Mouse (Mus musculus): ENCODE measurements around the gene Rnf5. TPM values are rescaled to one million over a fixed set of nuclear protein-coding genes. Genes with fewer than 3 reads are reported as not detected.

Gene Rnf5
- polyA plus RNA-seq, 1 experiment from 2014 or later = 296 TPM

GRCm38 (mm10) chr17:34569919-34570318 lies 33.6 kb downstream of the Rnf5 start:
- Histone ChIP-seq H3K4me2 (ENCODE audit: low read length) (no peak overlapping the region), H3K36me3 (ENCODE audit: control insufficient read depth, insufficient read depth, low read length) (no peaks in the 10 kb centered on the region), H3K4me3 (ENCODE audit: low read length) (no peak overlapping the region), H3K9me3 (ENCODE audit: control insufficient read depth, low read length) (no peaks in the 10 kb centered on the region; the same call in 1 of the 2 replicates), H3K27me3 (replicated peaks; ENCODE audit: control insufficient read depth, insufficient read depth, low read length) (no peaks in the 10 kb centered on the region), H3K9ac (ENCODE audit: low read depth, low read length) (no peak overlapping the region), H3K4me1 (ENCODE audit: control insufficient read depth, insufficient read depth, low read depth, low read length) (no peaks in the 10 kb centered on the region), H3K27ac (ENCODE audit: low read depth, low read length) (no peak overlapping the region)
- WGBS = 80% methylated on average over 4 of the region's 4 CpGs
- ATAC-seq = no peak

DNA sequence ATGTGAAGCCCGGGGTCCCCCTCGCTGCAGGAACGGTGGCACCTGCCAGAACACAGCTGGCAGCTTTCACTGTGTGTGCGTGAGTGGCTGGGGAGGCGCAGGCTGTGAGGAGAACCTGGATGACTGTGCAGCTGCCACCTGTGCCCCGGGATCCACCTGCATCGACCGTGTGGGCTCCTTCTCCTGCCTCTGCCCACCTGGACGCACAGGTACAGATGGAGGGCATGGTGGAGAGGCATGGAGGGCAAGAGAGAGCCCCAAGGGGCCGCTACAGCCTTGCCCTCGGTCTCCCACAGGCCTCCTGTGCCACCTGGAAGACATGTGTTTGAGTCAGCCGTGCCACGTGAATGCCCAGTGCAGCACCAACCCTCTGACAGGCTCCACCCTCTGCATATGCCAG lies 35.1 kb downstream of the Rnf5 start:
- Histone ChIP-seq H3K36me3 (ENCODE audit: control insufficient read depth, insufficient read depth, low read length) (no peaks in the 10 kb centered on the region), H3K4me3 (ENCODE audit: low read length) (no peak overlapping the region), H3K27me3 (replicated peaks; ENCODE audit: control insufficient read depth, insufficient read depth, low read length) (no peaks in the 10 kb centered on the region), H3K9ac (ENCODE audit: low read depth, low read length) (no peak overlapping the region), H3K4me2 (ENCODE audit: low read length) (no peak overlapping the region), H3K4me1 (ENCODE audit: control insufficient read depth, insufficient read depth, low read depth, low read length) (no peaks in the 10 kb centered on the region), H3K27ac (ENCODE audit: low read depth, low read length) (no peak overlapping the region), H3K9me3 (ENCODE audit: control insufficient read depth, low read length) (no peaks in the 10 kb centered on the region; the same call in 1 of the 2 replicates)
- no peak for ATAC-seq
- WGBS = 76% methylated on average over 12 of the region's 13 CpGs

DNA sequence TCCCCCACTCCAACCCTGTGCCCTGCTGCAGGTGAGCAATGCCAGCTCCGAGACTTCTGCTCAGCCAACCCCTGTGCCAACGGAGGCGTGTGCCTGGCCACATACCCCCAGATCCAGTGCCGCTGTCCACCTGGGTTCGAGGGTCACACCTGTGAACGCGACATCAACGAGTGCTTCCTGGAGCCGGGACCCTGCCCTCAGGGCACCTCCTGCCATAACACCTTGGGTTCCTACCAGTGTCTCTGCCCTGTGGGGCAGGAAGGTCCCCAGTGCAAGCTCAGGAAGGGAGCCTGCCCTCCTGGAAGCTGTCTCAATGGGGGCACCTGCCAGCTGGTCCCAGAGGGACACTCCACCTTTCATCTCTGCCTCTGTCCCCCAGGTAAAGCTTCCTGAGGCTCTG lies 36.2 kb downstream of the Rnf5 start:
- Histone ChIP-seq H3K36me3 (ENCODE audit: control insufficient read depth, insufficient read depth, low read length) (no peaks in the 10 kb centered on the region), H3K9me3 (ENCODE audit: control insufficient read depth, low read length) (no peaks in the 10 kb centered on the region; the same call in 1 of the 2 replicates), H3K4me2 (ENCODE audit: low read length) (no peak overlapping the region), H3K27me3 (replicated peaks; ENCODE audit: control insufficient read depth, insufficient read depth, low read length) (no peaks in the 10 kb centered on the region), H3K27ac (ENCODE audit: low read depth, low read length) (no peak overlapping the region), H3K9ac (ENCODE audit: low read depth, low read length) (no peak overlapping the region), H3K4me1 (ENCODE audit: control insufficient read depth, insufficient read depth, low read depth, low read length) (no peaks in the 10 kb centered on the region), H3K4me3 (ENCODE audit: low read length) (no peak overlapping the region)
- 76% methylated on average over 9 of the region's 9 CpGs for WGBS
- no peak for ATAC-seq

DNA sequence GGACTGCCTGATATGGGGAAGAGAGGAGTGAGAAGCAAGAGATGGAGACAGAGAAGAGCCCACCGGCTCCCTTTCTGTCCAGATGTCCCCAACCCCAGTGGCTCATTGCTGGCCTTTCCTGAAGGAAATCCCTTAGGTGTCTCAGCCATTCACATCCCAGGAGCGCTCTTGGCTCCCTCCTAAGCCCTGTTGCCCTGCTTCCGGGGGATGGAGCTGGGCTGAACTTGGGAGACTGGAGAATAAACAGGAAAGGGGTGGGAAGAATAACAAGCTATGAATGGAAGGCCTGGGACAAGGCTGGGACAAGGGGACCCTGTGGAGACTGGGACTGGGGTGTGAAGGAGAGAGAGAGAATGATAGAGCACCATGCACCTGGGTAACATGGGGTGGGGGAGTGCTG lies 38.7 kb downstream of the Rnf5 start:
- peak overlapping the region; percentile 48; the same call in 1 of the 2 replicates for H3K27ac ChIP-seq (ENCODE audit: low read depth, low read length)
- no peak overlapping the region for H3K4me3 ChIP-seq (ENCODE audit: low read length)
- peak overlapping the region; percentile 25 for H3K4me2 ChIP-seq (ENCODE audit: low read length)

GRCm38 (mm10) chr17:34564003-34564421 lies 39.5 kb downstream of the Rnf5 start, which contains the start of gene Notch4:
Gene Notch4, plus strand, starts transcription at chr17:34564268.
- H3K9ac ChIP-seq (ENCODE audit: low read depth, low read length) = peak within 1 kb of the TSS; percentile 23; the same call in 1 of the 2 replicates
- H3K4me3 ChIP-seq (ENCODE audit: low read length) = peak within 1 kb of the TSS; percentile 2; the same call in 1 of the 2 replicates
- 15% methylated on average over 6 of the region's 6 CpGs for WGBS
- ATAC-seq = no peak
- H3K27me3 ChIP-seq (replicated peaks; ENCODE audit: control insufficient read depth, insufficient read depth, low read length) = no peaks in the 10 kb centered on the region
- H3K4me1 ChIP-seq (ENCODE audit: control insufficient read depth, insufficient read depth, low read depth, low read length) = no peaks in the 10 kb centered on the region
- no peaks in the 10 kb centered on the region for H3K36me3 ChIP-seq (ENCODE audit: control insufficient read depth, insufficient read depth, low read length)
- H3K27ac ChIP-seq (ENCODE audit: low read depth, low read length) = peak within 1 kb of the TSS; percentile 48; the same call in 1 of the 2 replicates
- H3K9me3 ChIP-seq (ENCODE audit: control insufficient read depth, low read length) = no peaks in the 10 kb centered on the region; the same call in 1 of the 2 replicates
- H3K4me2 ChIP-seq (ENCODE audit: low read length) = peak within 1 kb of the TSS; percentile 25

More for the DNA sequence above, 38.7 kb downstream of the Rnf5 start:
- ATAC-seq = no peak
- Histone ChIP-seq H3K4me1 (ENCODE audit: control insufficient read depth, insufficient read depth, low read depth, low read length) (no peaks in the 10 kb centered on the region), H3K9me3 (ENCODE audit: control insufficient read depth, low read length) (no peaks in the 10 kb centered on the region; the same call in 1 of the 2 replicates), H3K9ac (ENCODE audit: low read depth, low read length) (no peak overlapping the region; the same call in 1 of the 2 replicates), H3K36me3 (ENCODE audit: control insufficient read depth, insufficient read depth, low read length) (no peaks in the 10 kb centered on the region), H3K27me3 (replicated peaks; ENCODE audit: control insufficient read depth, insufficient read depth, low read length) (no peaks in the 10 kb centered on the region)
- WGBS = 52% methylated on average over 3 of the region's 3 CpGs

GRCm38 (mm10) chr17:34563354-34563753 lies 40.1 kb downstream of the Rnf5 start:
- Histone ChIP-seq H3K27ac (ENCODE audit: low read depth, low read length) (no peak overlapping the region), H3K4me2 (ENCODE audit: low read length) (no peak overlapping the region), H3K9ac (ENCODE audit: low read depth, low read length) (no peak overlapping the region), H3K4me3 (ENCODE audit: low read length) (no peak overlapping the region), H3K4me1 (ENCODE audit: control insufficient read depth, insufficient read depth, low read depth, low read length) (no peaks in the 10 kb centered on the region), H3K36me3 (ENCODE audit: control insufficient read depth, insufficient read depth, low read length) (no peaks in the 10 kb centered on the region), H3K27me3 (replicated peaks; ENCODE audit: control insufficient read depth, insufficient read depth, low read length) (no peaks in the 10 kb centered on the region), H3K9me3 (ENCODE audit: control insufficient read depth, low read length) (no peaks in the 10 kb centered on the region; the same call in 1 of the 2 replicates)
- no peak for ATAC-seq
- WGBS = 84% methylated on average over 11 of the region's 11 CpGs

- H3K4me3 ChIP-seq (ENCODE audit: low read length) = no peak overlapping the region
- no peaks in the 10 kb centered on the region; the same call in 1 of the 2 replicates for H3K9me3 ChIP-seq (ENCODE audit: control insufficient read depth, low read length)
- no peak for ATAC-seq
- H3K27me3 ChIP-seq (replicated peaks; ENCODE audit: control insufficient read depth, insufficient read depth, low read length) = no peaks in the 10 kb centered on the region
- no peak overlapping the region for H3K9ac ChIP-seq (ENCODE audit: low read depth, low read length)
- H3K36me3 ChIP-seq (ENCODE audit: control insufficient read depth, insufficient read depth, low read length) = no peaks in the 10 kb centered on the region
- no peak overlapping the region for H3K27ac ChIP-seq (ENCODE audit: low read depth, low read length)
- H3K4me1 ChIP-seq (ENCODE audit: control insufficient read depth, insufficient read depth, low read depth, low read length) = no peaks in the 10 kb centered on the region
- H3K4me2 ChIP-seq (ENCODE audit: low read length) = no peak overlapping the region
- WGBS = 78% methylated on average over 3 of the region's 3 CpGs
These were observed 40.9 kb downstream of the Rnf5 start for GRCm38 (mm10) chr17:34562595-34562994.

DNA sequence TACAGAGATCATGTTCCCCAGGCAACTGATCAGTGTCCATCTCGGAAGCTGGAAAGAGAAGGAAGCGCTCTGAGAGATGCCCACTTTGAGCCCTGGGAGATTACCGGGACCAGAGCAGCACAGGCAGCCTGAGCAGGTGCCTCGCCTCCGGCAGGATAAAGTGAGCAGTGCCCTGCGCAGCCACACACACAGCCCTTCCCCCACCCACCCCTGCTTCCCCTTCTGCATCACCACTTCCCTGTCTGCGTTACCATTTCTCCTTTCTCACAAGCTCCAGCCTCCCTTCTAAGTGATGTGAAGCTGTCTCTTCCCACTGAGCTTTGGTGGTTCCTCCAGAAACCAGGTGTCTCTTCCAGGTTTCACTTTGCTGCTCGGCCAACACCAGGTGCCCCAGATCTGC lies 42.3 kb downstream of the Rnf5 start:
- Histone ChIP-seq H3K4me2 (ENCODE audit: low read length) (no peak overlapping the region), H3K4me3 (ENCODE audit: low read length) (no peak overlapping the region), H3K4me1 (ENCODE audit: control insufficient read depth, insufficient read depth, low read depth, low read length) (no peaks in the 10 kb centered on the region), H3K36me3 (ENCODE audit: control insufficient read depth, insufficient read depth, low read length) (no peaks in the 10 kb centered on the region), H3K27me3 (replicated peaks; ENCODE audit: control insufficient read depth, insufficient read depth, low read length) (no peaks in the 10 kb centered on the region), H3K9ac (ENCODE audit: low read depth, low read length) (no peak overlapping the region), H3K27ac (ENCODE audit: low read depth, low read length) (no peak overlapping the region), H3K9me3 (ENCODE audit: control insufficient read depth, low read length) (no peaks in the 10 kb centered on the region; the same call in 1 of the 2 replicates)
- WGBS = 47% methylated on average over 8 of the region's 8 CpGs
- no peak for ATAC-seq

GRCm38 (mm10) chr17:34560438-34560837 lies 43.1 kb downstream of the Rnf5 start:
- ATAC-seq = no peak
- H3K9me3 ChIP-seq (ENCODE audit: control insufficient read depth, low read length) = no peaks in the 10 kb centered on the region
- no peak overlapping the region for H3K4me2 ChIP-seq (ENCODE audit: low read length)
- no peak overlapping the region for H3K27ac ChIP-seq (ENCODE audit: low read depth, low read length)
- H3K9ac ChIP-seq (ENCODE audit: low read depth, low read length) = no peak overlapping the region
- no peaks in the 10 kb centered on the region for H3K27me3 ChIP-seq (replicated peaks; ENCODE audit: control insufficient read depth, insufficient read depth, low read length)
- no peaks in the 10 kb centered on the region for H3K4me1 ChIP-seq (ENCODE audit: control insufficient read depth, insufficient read depth, low read depth, low read length)
- H3K4me3 ChIP-seq (ENCODE audit: low read length) = no peak overlapping the region
- 93% methylated on average over 6 of the region's 6 CpGs for WGBS
- H3K36me3 ChIP-seq (ENCODE audit: control insufficient read depth, insufficient read depth, low read length) = no peaks in the 10 kb centered on the region
